Comparison of ENCODE assay signal across 8 mouse cellular contexts in the genomic region with DNA sequence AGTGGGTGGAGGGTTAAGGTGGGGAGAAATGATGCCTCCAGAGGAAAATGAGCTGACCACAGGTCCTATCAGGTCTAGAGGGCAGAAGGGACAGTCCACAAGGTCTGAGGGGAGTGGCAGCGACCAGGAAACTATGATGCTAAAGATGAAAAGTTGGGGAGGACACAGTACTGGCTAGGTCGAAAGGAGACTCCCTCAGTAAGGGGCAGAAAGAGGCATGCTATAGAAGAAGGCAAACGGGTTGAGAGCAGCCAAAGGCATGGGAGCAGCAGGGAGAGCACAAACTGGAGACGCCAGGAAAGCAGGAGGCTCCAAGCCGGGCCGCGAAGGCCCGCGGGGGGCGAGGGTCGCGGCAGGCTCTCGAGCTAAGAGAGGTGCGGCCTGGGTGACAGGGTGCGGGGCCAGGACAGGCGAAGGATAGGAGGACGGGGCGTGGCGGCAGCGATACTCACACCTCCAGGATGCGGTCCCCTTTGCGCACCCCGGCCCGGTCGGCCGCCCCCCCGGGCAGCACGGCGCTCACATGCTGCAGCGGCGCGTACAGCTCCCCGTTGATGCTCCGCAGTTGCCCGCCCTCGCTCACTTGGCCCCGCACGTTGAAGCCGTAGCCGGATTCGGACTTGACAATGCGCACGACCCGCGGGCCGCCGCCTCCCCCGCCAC. TPM values are rescaled to one million over a fixed set of nuclear protein-coding genes. Genes with fewer than 3 reads are reported as not detected.
DNase-seq lines count a peak whose midpoint lies in the region; ATAC-seq and TF ChIP-seq lines count a peak whose summit lies in the region.

No protein-coding gene starts in this region.

- no peak for TF ChIP-seq EP300 in liver, embryonic 14.5 days (IDR thresholded peaks at IDR 0.05; ENCODE audit: low read depth)

- no peaks in the 10 kb centered on the region for H3K9me3 ChIP-seq in lung, embryonic 14.5 days (ENCODE audit: low read depth, low read length)
- H3K9me3 ChIP-seq in forebrain, embryonic 16.5 days (ENCODE audit: control insufficient read depth, low read length), result no peaks in the 10 kb centered on the region
- no peaks in the 10 kb centered on the region for H3K9me3 ChIP-seq in liver, embryonic 14.5 days (ENCODE audit: control insufficient read depth, low read length)
- no peaks in the 10 kb centered on the region for H3K9me3 ChIP-seq in stomach, embryonic 15.5 days

- peaks cover 3% of the 10 kb centered on the region; the same call in 1 of the 2 replicates for H3K4me1 ChIP-seq in lung, embryonic 14.5 days (ENCODE audit: insufficient read depth)
- H3K4me1 ChIP-seq in bone marrow macrophage, adult 2 months (ENCODE audit: control insufficient read depth, insufficient read depth, low read length), result peaks cover 26% of the 10 kb centered on the region
- H3K4me1 ChIP-seq in forebrain, embryonic 16.5 days (replicated peaks; ENCODE audit: control insufficient read depth, insufficient read depth, low read length), result peaks cover 25% of the 10 kb centered on the region
- peaks cover 8 to 16% of the 10 kb centered on the region in 2 experiments for H3K4me1 ChIP-seq in liver, embryonic 14.5 days (replicated peaks; ENCODE audit: control insufficient read depth in 2 of 2, insufficient read depth in 2 of 2, low read length in 1 of 2)
- H3K4me1 ChIP-seq in stomach, embryonic 15.5 days, result peaks cover 10% of the 10 kb centered on the region; the same call in 1 of the 2 replicates

- peak overlapping the region; percentile 87 for H3K9ac ChIP-seq in lung, embryonic 14.5 days
- peak overlapping the region; percentile 97 for H3K9ac ChIP-seq in forebrain, embryonic 16.5 days (replicated peaks; ENCODE audit: low read depth, low read length)
- H3K9ac ChIP-seq in liver, embryonic 14.5 days (replicated peaks), result peak overlapping the region; percentile 83
- H3K9ac ChIP-seq in stomach, embryonic 15.5 days, result peak overlapping the region; percentile 91

- H3K36me3 ChIP-seq in lung, embryonic 14.5 days (ENCODE audit: insufficient read depth), result no peaks in the 10 kb centered on the region
- no peaks in the 10 kb centered on the region for H3K36me3 ChIP-seq in forebrain, embryonic 16.5 days (ENCODE audit: control insufficient read depth, insufficient read depth)
- no peaks in the 10 kb centered on the region for H3K36me3 ChIP-seq in liver, embryonic 14.5 days (replicated peaks; ENCODE audit: control insufficient read depth, insufficient read depth, low read depth)
- no peaks in the 10 kb centered on the region for H3K36me3 ChIP-seq in stomach, embryonic 15.5 days

- DNase-seq in lung, embryonic 14.5 days, result no peak
- no peak for DNase-seq in lung, postnatal 10 days
- DNase-seq in liver, embryonic 14.5 days (ENCODE audit: low read depth in 3 of 3, low spot score in 3 of 3), result no peak
- no peak for DNase-seq in thymus, postnatal 4 days
- no peak for DNase-seq in kidney, postnatal 10 days

- H3K27me3 ChIP-seq in lung, embryonic 14.5 days (ENCODE audit: insufficient read depth, low read length), result no peaks in the 10 kb centered on the region
- no peaks in the 10 kb centered on the region for H3K27me3 ChIP-seq in forebrain, embryonic 16.5 days (replicated peaks; ENCODE audit: control insufficient read depth, insufficient read depth, low read length)
- no peaks in the 10 kb centered on the region for H3K27me3 ChIP-seq in liver, embryonic 14.5 days (ENCODE audit: control insufficient read depth, insufficient read depth, low read length)
- H3K27me3 ChIP-seq in stomach, embryonic 15.5 days (replicated peaks), result no peaks in the 10 kb centered on the region

- 0% methylated on average over 45 of the region's 48 CpGs for WGBS in lung, embryonic 14.5 days
- WGBS in forebrain, embryonic 16.5 days, result 0% methylated on average over 38 of the region's 48 CpGs
- under 1% methylated on average over 37 of the region's 48 CpGs for WGBS in liver, embryonic 14.5 days (ENCODE audit: insufficient replicate concordance)
- under 1% methylated on average over 46 of the region's 48 CpGs for WGBS in stomach, embryonic 15.5 days

- peak; percentile 76 for ATAC-seq in lung, embryonic 14.5 days (ENCODE audit: insufficient read depth)
- ATAC-seq in forebrain, embryonic 16.5 days, result peak; percentile 81
- peak; percentile 79 for ATAC-seq in liver, embryonic 14.5 days (ENCODE audit: insufficient read depth)
- ATAC-seq in stomach, embryonic 15.5 days (ENCODE audit: insufficient read depth, low FRiP score, low read depth), result peak; percentile 67

- no peak for TF ChIP-seq POLR2A in bone marrow macrophage, adult 2 months (IDR thresholded peaks at IDR 0.05; ENCODE audit: borderline replicate concordance, low read depth, low read length)

- peak overlapping the region; percentile 78 for H3K4me2 ChIP-seq in lung, embryonic 14.5 days
- H3K4me2 ChIP-seq in forebrain, embryonic 16.5 days (ENCODE audit: low read length), result peak overlapping the region; percentile 76
- H3K4me2 ChIP-seq in liver, embryonic 14.5 days (ENCODE audit: low read depth), result peak overlapping the region; percentile 86
- H3K4me2 ChIP-seq in stomach, embryonic 15.5 days, result peak overlapping the region; percentile 83

- peak overlapping the region; percentile 72 for H3K27ac ChIP-seq in lung, embryonic 14.5 days (ENCODE audit: low read depth)
- H3K27ac ChIP-seq in bone marrow macrophage, adult 2 months (ENCODE audit: insufficient read depth, low read depth, low read length), result peak overlapping the region; percentile 99
- peak overlapping the region; percentile 93 for H3K27ac ChIP-seq in forebrain, embryonic 16.5 days (ENCODE audit: low read length)
- peak overlapping the region; percentile 38 for H3K27ac ChIP-seq in liver, embryonic 14.5 days
- peak overlapping the region; percentile 83 for H3K27ac ChIP-seq in stomach, embryonic 15.5 days

- peak overlapping the region; percentile 80 for H3K4me3 ChIP-seq in lung, embryonic 14.5 days (ENCODE audit: low read depth, low read length)
- H3K4me3 ChIP-seq in bone marrow macrophage, adult 2 months (ENCODE audit: insufficient read depth, low read length), result peak overlapping the region; percentile 63
- H3K4me3 ChIP-seq in forebrain, embryonic 16.5 days (replicated peaks; ENCODE audit: low read length), result peak overlapping the region; percentile 78
- peak overlapping the region; percentile 77 for H3K4me3 ChIP-seq in liver, embryonic 14.5 days (ENCODE audit: insufficient read depth in 1 of 2, low read depth in 2 of 2, low read length in 2 of 2)
- peak overlapping the region; percentile 95 for H3K4me3 ChIP-seq in stomach, embryonic 15.5 days (replicated peaks)

- no peak for TF ChIP-seq CTCF in lung, embryonic 14.5 days (IDR thresholded peaks at IDR 0.05; ENCODE audit: low read depth)
- TF ChIP-seq CTCF in bone marrow macrophage, adult 2 months (IDR thresholded peaks at IDR 0.05; ENCODE audit: low read depth, low read length), result no peak
- no peak for TF ChIP-seq CTCF in liver, embryonic 14.5 days (IDR thresholded peaks at IDR 0.05; ENCODE audit: low read depth)

RNA-seq across cellular contexts. Expression of gene Snx27, which starts 0.6 kb away (rescaled TPM):
- 38.7 and 40.4 TPM in 2 replicates for polyA plus RNA-seq in lung, embryonic 14.5 days (2014; fragmentation: Nextera tagmentation; extraction: Ambion mirVana)
- 52.4 and 56.8 TPM in 2 replicates for polyA plus RNA-seq in bone marrow macrophage, adult 2 months (2012; ENCODE audit: insufficient read depth, insufficient read length, missing spikeins)
- 85.2 and 92.5 TPM in 2 replicates for polyA plus RNA-seq in forebrain, embryonic 16.5 days (2015; fragmentation: Nextera tagmentation; extraction: Ambion mirVana)
- polyA plus RNA-seq in liver, embryonic 14.5 days (2012; rRNA removed), result 4.3 and 5.6 TPM in 2 replicates
- 8.8 and 9.7 TPM in 2 replicates for polyA plus RNA-seq in liver, embryonic 14.5 days (2014; fragmentation: Nextera tagmentation; extraction: Ambion mirVana)
- polyA plus RNA-seq in stomach, embryonic 15.5 days (2015; fragmentation: Nextera tagmentation; extraction: Ambion mirVana), result 37.4 and 41.6 TPM in 2 replicates

Comparison
In these comparisons a context has a peak if more than half of its experiments do, and no peak if none do; other contexts are left out.
1. H3K27ac ChIP-seq: peak in every context shown above with its lines; median percentile 99 in bone marrow macrophage, adult 2 months; 93 in forebrain, embryonic 16.5 days; 83 in stomach, embryonic 15.5 days; 72 in lung, embryonic 14.5 days; 38 in liver, embryonic 14.5 days.